Mouse (Mus musculus): ENCODE measurements around the gene Ccdc27. TPM values are rescaled to one million over a fixed set of nuclear protein-coding genes. Genes with fewer than 3 reads are reported as not detected.

The Ccdc27 gene
- polyA plus RNA-seq, 1 experiment from 2014 or later = not detected

DNA sequence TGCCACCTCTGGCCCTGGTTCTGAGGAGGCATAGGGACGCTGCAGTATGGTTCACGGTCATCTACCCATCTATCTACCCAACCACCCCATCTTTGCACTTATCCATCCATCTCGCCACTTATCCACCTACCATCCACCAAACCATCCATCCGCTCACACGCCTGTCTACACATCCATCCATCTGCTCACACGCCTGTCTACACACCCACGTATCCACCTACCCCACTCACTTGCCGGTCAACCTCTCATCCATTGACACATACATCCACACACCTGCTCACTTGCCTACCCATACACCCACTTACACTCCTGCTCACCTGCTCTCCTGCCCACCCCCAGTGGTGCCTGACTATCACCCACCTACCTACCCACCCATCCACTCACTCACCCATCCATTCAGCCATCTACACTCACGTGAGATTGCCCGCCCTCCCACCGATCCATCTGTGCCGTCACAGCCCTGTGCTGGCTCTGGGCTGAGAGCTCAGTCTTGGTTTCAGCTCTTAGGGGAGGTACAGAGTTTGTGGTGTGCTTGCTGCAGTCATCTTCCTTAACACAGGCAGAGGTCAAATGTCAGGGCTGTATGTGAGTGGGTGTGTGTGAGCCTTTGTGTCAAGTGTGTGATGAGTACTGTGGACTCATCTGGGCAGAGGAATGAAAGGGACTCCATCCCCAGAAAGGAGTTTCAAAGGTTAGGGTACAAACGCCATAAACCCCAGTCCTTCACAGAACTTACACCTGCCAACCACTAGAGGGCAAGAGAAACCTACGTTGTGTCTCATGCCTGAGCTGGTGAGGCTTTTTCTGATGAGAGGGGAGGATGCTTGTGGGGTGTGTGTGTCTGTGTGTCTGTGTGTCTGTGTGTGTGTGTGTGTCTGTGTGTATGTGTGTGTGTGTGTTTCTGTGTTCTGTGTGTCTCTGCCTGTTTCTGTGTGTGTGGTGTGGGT lies 22.6 kb upstream of the Ccdc27 start:
- H3K9ac ChIP-seq = no peak overlapping the region
- DNase-seq = no peak
- peak; percentile 35 for ATAC-seq (ENCODE audit: low read depth)
- 0 out of 2 replicates have a peak, but pooled peaks cover 13% of the 10 kb centered on the region for H3K27me3 ChIP-seq
- no peaks in the 10 kb centered on the region for H3K36me3 ChIP-seq
- H3K4me1 ChIP-seq (replicated peaks) = no peaks in the 10 kb centered on the region
- H3K4me3 ChIP-seq (replicated peaks) = no peak overlapping the region
- 49% methylated on average over 14 of the region's 14 CpGs for WGBS (ENCODE audit: insufficient replicate concordance)
- no peak overlapping the region for H3K4me2 ChIP-seq
- no peak overlapping the region for H3K27ac ChIP-seq
- H3K9me3 ChIP-seq (replicated peaks) = no peaks in the 10 kb centered on the region

DNA sequence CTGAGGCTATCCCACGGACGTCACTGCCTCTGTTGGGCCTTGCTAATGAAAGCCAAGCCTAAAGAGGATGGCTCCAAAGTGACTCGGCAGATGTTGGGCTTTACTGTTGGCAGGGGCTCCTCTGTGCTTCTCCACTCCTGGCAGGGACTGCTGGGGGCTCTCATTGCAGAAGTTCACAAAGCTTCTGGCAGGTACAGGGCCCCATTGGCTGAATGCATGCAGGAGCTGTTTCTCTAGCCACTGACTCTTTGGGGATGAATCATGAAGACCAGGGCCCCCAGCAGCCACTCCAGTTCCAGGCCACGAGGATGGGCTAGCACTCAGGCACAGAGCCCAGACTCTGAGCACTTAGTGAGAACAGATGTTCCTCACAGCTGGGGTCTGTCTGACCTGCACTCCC lies 15.2 kb upstream of the Ccdc27 start:
- H3K4me2 ChIP-seq = no peak overlapping the region
- no peak overlapping the region for H3K4me3 ChIP-seq (replicated peaks)
- 41% methylated on average over 4 of the region's 4 CpGs for WGBS (ENCODE audit: insufficient replicate concordance)
- H3K27ac ChIP-seq = no peak overlapping the region
- DNase-seq (no peak), ATAC-seq (ENCODE audit: low read depth) (no peak)
- H3K36me3 ChIP-seq = no peaks in the 10 kb centered on the region
- H3K9me3 ChIP-seq (replicated peaks) = no peaks in the 10 kb centered on the region
- no peaks in the 10 kb centered on the region for H3K4me1 ChIP-seq (replicated peaks)
- H3K27me3 ChIP-seq = 0 out of 2 replicates have a peak, but pooled peaks cover 4% of the 10 kb centered on the region
- H3K9ac ChIP-seq = no peak overlapping the region

DNA sequence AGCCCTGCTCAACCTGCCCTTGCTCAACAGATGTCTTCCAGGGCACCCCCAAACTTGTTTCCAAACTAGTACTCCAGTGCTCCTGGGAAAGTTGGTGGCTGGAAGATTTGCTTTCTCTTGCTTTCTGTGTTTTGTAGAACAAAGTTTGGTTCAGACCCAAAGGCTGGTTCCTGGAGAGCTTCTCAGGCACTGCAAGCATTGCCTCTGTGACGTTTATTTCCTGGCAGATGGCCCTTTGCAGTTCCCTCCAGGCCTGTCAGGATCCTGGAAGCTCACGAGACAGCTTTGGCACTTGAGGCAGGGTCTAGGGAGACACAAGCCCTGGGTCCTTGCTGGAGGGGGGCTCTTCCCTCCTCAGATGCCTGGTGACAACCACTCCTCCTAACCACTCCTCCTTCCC lies 14.2 kb upstream of the Ccdc27 start:
- H3K4me1 ChIP-seq (replicated peaks) = no peaks in the 10 kb centered on the region
- no peak overlapping the region for H3K4me2 ChIP-seq
- H3K27me3 ChIP-seq = 0 out of 2 replicates have a peak, but pooled peaks cover 4% of the 10 kb centered on the region
- WGBS (ENCODE audit: insufficient replicate concordance) = 42% methylated on average over 2 of the region's 2 CpGs
- H3K27ac ChIP-seq = no peak overlapping the region
- DNase-seq (no peak), ATAC-seq (ENCODE audit: low read depth) (no peak)
- H3K36me3 ChIP-seq = no peaks in the 10 kb centered on the region
- no peak overlapping the region for H3K4me3 ChIP-seq (replicated peaks)
- H3K9ac ChIP-seq = no peak overlapping the region
- H3K9me3 ChIP-seq (replicated peaks) = no peaks in the 10 kb centered on the region

DNA sequence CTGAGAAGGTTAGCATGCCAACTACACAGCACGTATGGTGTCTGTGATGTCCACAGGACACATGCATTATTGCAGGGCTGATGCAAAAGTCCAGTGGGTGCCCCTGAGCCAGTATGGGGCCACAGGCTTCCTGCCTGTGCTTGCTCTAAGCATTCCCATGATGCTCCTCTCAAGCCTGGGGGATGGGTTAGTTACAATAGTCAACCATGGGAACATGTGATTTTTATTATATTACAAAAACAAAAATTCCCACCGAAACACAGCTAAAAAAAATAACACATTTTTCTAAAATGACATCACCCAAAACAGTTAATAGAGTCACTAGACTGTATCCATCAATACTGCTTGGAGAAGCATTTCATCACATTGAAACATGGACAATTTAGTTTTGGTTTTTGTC lies 13.6 kb upstream of the Ccdc27 start:
- no peak overlapping the region for H3K9ac ChIP-seq
- no peak overlapping the region for H3K27ac ChIP-seq
- no peaks in the 10 kb centered on the region for H3K9me3 ChIP-seq (replicated peaks)
- H3K4me1 ChIP-seq (replicated peaks) = no peaks in the 10 kb centered on the region
- 47% methylated on average over 2 of the region's 2 CpGs for WGBS (ENCODE audit: insufficient replicate concordance)
- H3K27me3 ChIP-seq = no peaks in the 10 kb centered on the region
- no peak overlapping the region for H3K4me3 ChIP-seq (replicated peaks)
- ATAC-seq (ENCODE audit: low read depth) (no peak), DNase-seq (no peak)
- no peaks in the 10 kb centered on the region for H3K36me3 ChIP-seq
- no peak overlapping the region for H3K4me2 ChIP-seq

DNA sequence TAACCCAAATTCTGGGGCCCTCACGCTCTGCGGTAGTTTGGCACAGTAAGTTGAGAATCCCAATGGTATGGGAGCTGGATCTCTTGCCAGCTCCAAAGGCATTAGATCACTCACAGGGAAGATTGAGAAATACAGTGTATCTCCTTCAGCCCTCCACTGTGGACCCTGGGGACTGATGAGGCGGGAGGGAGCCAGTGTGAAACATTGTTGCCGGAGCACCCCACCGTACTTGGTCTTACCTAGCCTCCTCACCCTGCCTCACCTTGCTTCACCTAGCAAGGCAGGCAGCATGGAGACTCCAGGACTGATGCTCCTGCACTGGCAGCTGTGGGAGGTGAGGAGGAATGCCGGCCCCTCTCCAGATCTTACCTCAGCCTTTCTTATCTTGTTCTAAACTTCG lies 13.0 kb upstream of the Ccdc27 start:
- no peaks in the 10 kb centered on the region for H3K4me1 ChIP-seq (replicated peaks)
- no peak overlapping the region for H3K4me3 ChIP-seq (replicated peaks)
- no peak overlapping the region for H3K4me2 ChIP-seq
- ATAC-seq (ENCODE audit: low read depth) = no peak
- no peak for DNase-seq
- no peaks in the 10 kb centered on the region for H3K36me3 ChIP-seq
- H3K27me3 ChIP-seq = no peaks in the 10 kb centered on the region
- no peak overlapping the region for H3K9ac ChIP-seq
- WGBS (ENCODE audit: insufficient replicate concordance) = 73% methylated on average over 7 of the region's 7 CpGs
- H3K9me3 ChIP-seq (replicated peaks) = no peaks in the 10 kb centered on the region
- H3K27ac ChIP-seq = no peak overlapping the region

DNA sequence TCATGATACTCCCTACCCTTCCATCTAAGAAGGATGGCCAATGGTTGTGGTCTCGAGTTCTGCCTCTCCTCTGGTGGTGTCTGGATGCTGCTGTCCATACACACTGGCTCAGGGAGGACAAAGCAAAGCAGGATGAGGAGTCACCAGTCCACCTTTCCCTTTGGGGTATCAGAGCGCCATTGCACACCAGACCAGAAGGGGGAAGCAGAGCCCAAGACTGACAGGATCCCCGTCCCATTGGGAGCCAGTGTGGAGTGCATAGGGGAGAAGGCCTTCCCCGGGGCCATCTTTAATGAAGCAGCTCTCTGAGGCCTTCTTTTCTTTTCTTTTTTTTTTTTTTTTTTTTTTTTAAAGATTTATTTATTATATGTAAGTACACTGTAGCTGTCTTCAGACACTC lies 10.6 kb upstream of the Ccdc27 start:
- H3K9ac ChIP-seq = no peak overlapping the region
- H3K4me1 ChIP-seq (replicated peaks) = no peaks in the 10 kb centered on the region
- H3K9me3 ChIP-seq (replicated peaks) = no peaks in the 10 kb centered on the region
- WGBS (ENCODE audit: insufficient replicate concordance) = 47% methylated on average over 4 of the region's 4 CpGs
- H3K4me2 ChIP-seq = no peak overlapping the region
- no peak overlapping the region for H3K27ac ChIP-seq
- H3K4me3 ChIP-seq (replicated peaks) = no peak overlapping the region
- no peak for DNase-seq
- H3K36me3 ChIP-seq = no peaks in the 10 kb centered on the region
- no peak for ATAC-seq (ENCODE audit: low read depth)
- no peaks in the 10 kb centered on the region for H3K27me3 ChIP-seq

DNA sequence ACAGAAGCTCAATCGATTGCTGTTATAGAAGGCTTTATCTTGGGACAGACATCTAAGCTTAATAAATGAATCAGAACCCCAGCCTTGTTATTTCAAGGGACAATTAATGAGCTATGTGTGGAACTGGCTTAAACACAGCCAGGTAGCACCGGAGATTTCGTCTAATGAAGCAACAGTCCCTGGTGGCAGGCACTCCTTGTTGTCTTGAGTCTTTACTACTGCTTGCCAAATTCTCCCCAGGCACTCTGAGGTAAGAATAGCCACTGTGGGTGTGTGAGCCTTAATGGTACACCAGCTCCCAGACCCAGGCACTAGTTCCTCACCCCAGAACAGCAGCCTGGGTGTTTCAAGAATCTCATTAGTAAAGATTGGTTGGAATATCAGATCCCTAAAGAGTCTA lies 8.9 kb upstream of the Ccdc27 start:
- WGBS (ENCODE audit: insufficient replicate concordance) = 78% methylated on average over 3 of the region's 3 CpGs
- no peak overlapping the region for H3K4me2 ChIP-seq
- no peak overlapping the region for H3K27ac ChIP-seq
- no peak for DNase-seq
- ATAC-seq (ENCODE audit: low read depth) = no peak
- no peak overlapping the region for H3K9ac ChIP-seq
- no peak overlapping the region for H3K4me3 ChIP-seq (replicated peaks)
- no peaks in the 10 kb centered on the region for H3K27me3 ChIP-seq
- H3K36me3 ChIP-seq = no peaks in the 10 kb centered on the region
- H3K9me3 ChIP-seq (replicated peaks) = no peaks in the 10 kb centered on the region
- H3K4me1 ChIP-seq (replicated peaks) = no peaks in the 10 kb centered on the region

DNA sequence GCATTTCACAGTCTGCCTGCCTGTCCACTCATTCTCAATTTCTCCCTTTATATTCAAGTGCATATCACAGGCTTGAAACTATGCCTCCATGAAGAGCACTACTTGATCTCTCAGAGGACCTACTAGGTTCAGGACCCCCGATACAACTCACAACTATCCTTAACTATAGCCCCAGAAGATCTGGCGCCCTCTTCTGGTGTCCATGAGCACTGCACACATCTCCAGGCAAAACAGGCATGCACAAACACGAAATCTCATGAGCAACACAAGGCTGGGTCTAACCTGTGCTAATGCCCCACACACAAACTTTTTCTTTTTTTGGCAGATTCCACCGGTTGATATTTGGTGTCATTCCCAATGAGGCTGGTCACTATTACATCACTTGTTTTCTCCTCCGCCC lies 3.4 kb upstream of the Ccdc27 start:
- Histone ChIP-seq H3K4me2 (no peak overlapping the region), H3K9me3 (replicated peaks) (no peaks in the 10 kb centered on the region), H3K4me1 (replicated peaks) (no peaks in the 10 kb centered on the region), H3K9ac (no peak overlapping the region), H3K36me3 (no peaks in the 10 kb centered on the region), H3K27me3 (peaks cover 3% of the 10 kb centered on the region; the same call in 1 of the 2 replicates), H3K27ac (no peak overlapping the region), H3K4me3 (replicated peaks) (no peak overlapping the region)
- WGBS (ENCODE audit: insufficient replicate concordance) = 58% methylated on average over 5 of the region's 5 CpGs
- no peak for DNase-seq
- no peak for ATAC-seq (ENCODE audit: low read depth)

DNA sequence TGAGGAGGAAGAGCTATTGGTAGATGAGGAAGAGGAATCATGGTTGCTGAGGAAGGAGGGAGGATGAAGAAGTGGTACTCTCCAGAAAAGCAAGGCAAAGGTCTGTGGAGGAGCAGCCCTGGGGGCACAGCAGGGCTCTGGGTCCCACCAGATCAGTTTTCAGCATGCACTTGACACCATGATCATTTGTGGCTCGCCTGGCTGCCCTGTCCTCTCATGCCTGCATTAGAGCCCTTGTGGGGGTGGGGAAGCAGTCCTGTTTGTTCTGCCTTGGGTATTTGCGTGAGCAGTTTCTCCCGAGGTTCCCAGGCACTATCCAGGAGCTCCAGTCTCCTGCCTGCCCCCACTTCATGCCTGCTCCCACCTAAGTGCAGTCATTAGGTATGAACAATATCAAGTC lies 5.4 kb downstream of the Ccdc27 start:
- H3K27me3 ChIP-seq = peaks cover 3% of the 10 kb centered on the region; the same call in 1 of the 2 replicates
- no peak overlapping the region for H3K4me3 ChIP-seq (replicated peaks)
- H3K36me3 ChIP-seq = no peaks in the 10 kb centered on the region
- DNase-seq (no peak), ATAC-seq (ENCODE audit: low read depth) (no peak)
- no peak overlapping the region for H3K4me2 ChIP-seq
- WGBS (ENCODE audit: insufficient replicate concordance) = 38% methylated on average over 3 of the region's 3 CpGs
- H3K9me3 ChIP-seq (replicated peaks) = no peaks in the 10 kb centered on the region
- H3K9ac ChIP-seq = no peak overlapping the region
- H3K4me1 ChIP-seq (replicated peaks) = peaks cover 25% of the 10 kb centered on the region
- H3K27ac ChIP-seq = no peak overlapping the region

DNA sequence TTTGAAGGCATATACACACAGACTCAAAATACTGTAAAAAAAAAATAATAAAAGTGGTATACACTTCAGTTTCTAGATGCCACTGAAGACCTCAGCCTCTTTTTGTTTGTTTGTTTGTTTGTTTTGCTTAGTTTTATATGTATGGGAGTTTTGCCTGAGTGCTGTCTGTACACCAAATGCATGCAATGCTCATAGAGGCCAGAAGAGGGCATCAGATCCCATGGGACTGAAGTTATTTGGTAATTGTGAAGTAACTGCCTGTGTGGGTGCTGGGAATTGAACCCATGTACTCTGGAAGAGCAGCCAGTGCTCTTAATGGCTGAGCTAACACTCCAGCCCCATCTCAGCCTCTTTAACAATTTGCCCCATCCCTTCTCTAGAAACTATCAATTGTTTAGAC lies 13.8 kb downstream of the Ccdc27 start:
- Histone ChIP-seq H3K4me1 (replicated peaks) (peaks cover 63% of the 10 kb centered on the region), H3K36me3 (peaks cover 21% of the 10 kb centered on the region), H3K9me3 (replicated peaks) (no peaks in the 10 kb centered on the region), H3K27me3 (no peaks in the 10 kb centered on the region), H3K4me3 (replicated peaks) (no peak overlapping the region), H3K27ac (no peak overlapping the region), H3K9ac (no peak overlapping the region), H3K4me2 (no peak overlapping the region)
- DNase-seq = peak; percentile 34
- ATAC-seq (ENCODE audit: low read depth) = no peak

DNA sequence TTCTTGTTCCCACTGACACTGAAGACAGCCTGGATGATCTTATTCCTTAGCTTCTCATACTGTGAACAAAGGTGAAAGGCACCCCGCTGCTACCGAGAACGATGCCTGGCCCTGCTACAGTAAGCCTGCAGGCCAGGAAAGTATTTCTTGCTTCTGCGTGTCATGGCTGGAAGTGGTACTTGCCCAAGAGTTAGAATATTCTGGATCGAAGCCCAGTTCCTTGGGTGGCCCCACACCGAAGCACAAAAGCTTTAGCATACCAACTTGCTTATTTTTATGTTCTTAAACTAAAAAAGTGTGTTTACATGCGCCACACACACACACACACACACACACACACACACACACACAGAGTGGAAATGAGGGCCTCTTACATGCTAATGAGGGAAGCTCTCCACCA lies 14.4 kb downstream of the Ccdc27 start:
- DNase-seq = no peak
- no peaks in the 10 kb centered on the region for H3K27me3 ChIP-seq
- peaks cover 63% of the 10 kb centered on the region for H3K4me1 ChIP-seq (replicated peaks)
- no peaks in the 10 kb centered on the region for H3K9me3 ChIP-seq (replicated peaks)
- no peak for ATAC-seq (ENCODE audit: low read depth)
- 81% methylated on average over 7 of the region's 7 CpGs for WGBS (ENCODE audit: insufficient replicate concordance)
- H3K36me3 ChIP-seq = peaks cover 26% of the 10 kb centered on the region
- peak overlapping the region; percentile 99; the same call in 1 of the 2 replicates for H3K27ac ChIP-seq
- peak overlapping the region; percentile 79 for H3K4me2 ChIP-seq
- H3K9ac ChIP-seq = peak overlapping the region; percentile 91
- H3K4me3 ChIP-seq (replicated peaks) = peak overlapping the region; percentile 80

DNA sequence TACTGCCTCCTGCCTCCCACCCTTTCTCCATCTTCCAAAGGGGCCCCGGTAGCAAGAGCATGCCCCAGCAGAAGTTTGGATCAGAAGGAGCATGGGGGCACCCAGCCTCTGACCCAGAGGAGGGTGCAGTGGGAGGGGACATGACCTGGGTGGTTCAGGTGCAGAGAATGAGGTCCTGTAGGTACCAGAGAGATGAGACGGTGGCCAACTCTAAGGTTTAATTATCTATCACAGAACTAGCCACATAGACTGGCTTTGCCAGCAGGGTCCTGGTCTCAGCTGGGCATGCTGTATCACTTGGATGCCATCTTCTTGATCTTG lies 16.1 kb downstream of the Ccdc27 start:
- Histone ChIP-seq H3K9ac (peak overlapping the region; percentile 91), H3K27ac (peak overlapping the region; percentile 99), H3K9me3 (replicated peaks) (no peaks in the 10 kb centered on the region), H3K36me3 (peaks cover 40% of the 10 kb centered on the region), H3K4me1 (replicated peaks) (peaks cover 68% of the 10 kb centered on the region), H3K4me3 (replicated peaks) (peak overlapping the region; percentile 80), H3K27me3 (no peaks in the 10 kb centered on the region), H3K4me2 (peak overlapping the region; percentile 79)
- DNase-seq = no peak
- no peak for ATAC-seq (ENCODE audit: low read depth)
- 8% methylated on average over 2 of the region's 2 CpGs for WGBS (ENCODE audit: insufficient replicate concordance)
